Mouse (Mus musculus): Measurements from ENCODE around the gene Vps11. TPM values are rescaled to one million over a fixed set of nuclear protein-coding genes. Genes with fewer than 3 reads are reported as not detected.
"Not testable (repeated sequence)": the region's sequence is repeated elsewhere in the genome, so short reads cannot be mapped to it uniquely, and the experiment has no call there.

Gene Vps11
- polyA plus RNA-seq, 1 experiment from 2014 or later, result 29.8 TPM

DNA sequence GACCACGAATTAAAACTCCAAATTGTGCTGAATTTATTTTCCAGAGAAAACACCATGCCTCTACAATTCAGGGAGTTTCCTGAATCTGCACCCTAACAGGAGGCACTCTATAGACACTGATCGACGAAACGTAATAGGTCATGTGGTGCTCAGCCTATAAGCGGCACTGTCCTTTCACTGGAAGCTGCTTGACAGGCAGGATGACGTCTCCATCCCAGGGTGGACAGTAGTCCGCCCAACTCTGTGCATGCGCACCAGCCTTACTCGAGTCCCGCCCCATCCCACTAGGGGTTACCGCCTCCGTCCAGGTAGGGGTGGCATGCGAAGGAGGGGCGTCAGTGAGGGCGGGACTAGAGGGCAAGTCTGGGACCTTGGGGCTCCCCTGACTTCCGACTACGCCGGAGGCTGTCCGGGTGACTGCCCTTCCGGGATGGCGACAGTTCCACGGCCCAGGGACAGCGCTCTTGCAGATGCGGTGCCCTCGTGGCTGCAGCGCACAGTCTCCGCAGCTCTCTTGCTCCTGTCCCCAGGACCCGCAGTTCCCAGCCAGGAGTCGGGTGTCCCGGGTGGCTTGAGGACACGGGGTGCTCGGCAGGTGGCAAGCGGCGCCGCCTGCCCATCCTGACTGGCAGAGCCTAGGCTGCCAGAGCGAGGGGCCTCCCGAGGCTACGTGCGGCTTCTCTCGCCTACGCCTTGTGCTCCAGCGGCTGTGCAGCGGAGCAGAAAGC, 35.4 kb upstream of the Vps11 start, which contains the start of gene Slc37a4:
TSS of gene Slc37a4 (plus strand) at position 169 of the 728 bp plus-strand sequence.
- H3K4me3 ChIP-seq, result peak within 1 kb of the TSS; percentile 57
- H3K27ac ChIP-seq, result peak within 1 kb of the TSS; percentile 74
- no peaks in the 10 kb centered on the region for H3K9me3 ChIP-seq
- ATAC-seq (ENCODE audit: borderline replicate concordance, extremely low read depth, low FRiP score, low TSS enrichment), result peak; percentile 99
- H3K4me2 ChIP-seq, result peak within 1 kb of the TSS; percentile 85
- peaks cover 27% of the 10 kb centered on the region for H3K36me3 ChIP-seq
- H3K9ac ChIP-seq, result peak within 1 kb of the TSS; percentile 65
- H3K4me1 ChIP-seq, result peaks cover 9% of the 10 kb centered on the region; the same call in 1 of the 2 replicates
- under 1% methylated on average over 43 of the region's 43 CpGs for WGBS
- H3K27me3 ChIP-seq, result no peaks in the 10 kb centered on the region

DNA sequence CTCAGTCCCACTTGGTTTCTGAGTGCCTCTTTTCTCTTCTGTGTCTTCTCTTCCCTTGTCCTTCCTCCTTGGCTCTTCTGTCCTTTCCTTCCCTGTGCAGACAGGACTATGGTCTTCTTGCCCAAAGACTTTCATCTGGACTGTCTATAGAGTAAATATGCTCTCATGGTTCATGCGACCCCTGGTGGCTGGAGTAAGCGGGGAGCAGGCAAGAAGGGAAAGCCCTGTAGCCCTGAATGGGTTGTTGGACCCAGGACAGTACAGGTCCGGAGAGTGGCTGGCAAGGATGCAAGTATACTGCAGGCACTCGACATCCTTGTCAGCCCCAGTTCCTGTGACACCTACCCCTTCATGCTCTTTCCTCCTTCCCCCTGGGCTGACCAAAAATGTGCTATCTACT, 30.0 kb upstream of the Vps11 start:
- Histone ChIP-seq H3K4me2 (no peak overlapping the region), H3K36me3 (peaks cover 60% of the 10 kb centered on the region), H3K9me3 (no peaks in the 10 kb centered on the region), H3K4me1 (0 out of 2 replicates have a peak, but pooled peaks cover 4% of the 10 kb centered on the region), H3K9ac (no peak overlapping the region), H3K27ac (no peak overlapping the region), H3K4me3 (no peak overlapping the region), H3K27me3 (no peaks in the 10 kb centered on the region)
- 35% methylated on average over 4 of the region's 4 CpGs for whole genome bisulfite sequencing
- ATAC-seq (ENCODE audit: borderline replicate concordance, extremely low read depth, low FRiP score, low TSS enrichment), result 0 out of 2 replicates have a peak, but pooled peaks have one; percentile 5

DNA sequence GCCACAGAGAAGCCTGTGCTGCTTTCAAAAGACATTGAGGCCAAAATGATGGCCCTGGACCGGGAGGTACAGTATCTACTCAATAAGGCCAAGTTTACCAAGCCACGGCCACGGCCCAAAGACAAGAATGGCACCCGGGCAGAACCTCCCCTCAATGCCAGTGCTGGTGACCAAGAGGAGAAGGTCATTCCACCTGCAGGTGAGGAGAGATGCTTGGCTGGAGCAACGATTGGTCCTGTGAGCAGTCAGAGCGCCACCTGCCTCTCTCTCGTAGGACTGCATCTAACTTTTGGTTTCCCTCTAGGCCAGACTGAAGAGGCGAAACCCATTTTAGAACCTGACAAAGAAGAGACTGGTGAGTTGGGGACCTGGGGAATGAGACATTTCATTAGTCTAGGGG, 27.8 kb upstream of the Vps11 start:
- ATAC-seq (ENCODE audit: borderline replicate concordance, extremely low read depth, low FRiP score, low TSS enrichment), result no peak
- Histone ChIP-seq H3K9ac (no peak overlapping the region), H3K4me2 (no peak overlapping the region), H3K27ac (no peak overlapping the region), H3K9me3 (no peaks in the 10 kb centered on the region), H3K4me3 (no peak overlapping the region), H3K36me3 (peaks cover 82% of the 10 kb centered on the region), H3K4me1 (no peaks in the 10 kb centered on the region), H3K27me3 (no peaks in the 10 kb centered on the region)
- 57% methylated on average over 8 of the region's 8 CpGs for WGBS

DNA sequence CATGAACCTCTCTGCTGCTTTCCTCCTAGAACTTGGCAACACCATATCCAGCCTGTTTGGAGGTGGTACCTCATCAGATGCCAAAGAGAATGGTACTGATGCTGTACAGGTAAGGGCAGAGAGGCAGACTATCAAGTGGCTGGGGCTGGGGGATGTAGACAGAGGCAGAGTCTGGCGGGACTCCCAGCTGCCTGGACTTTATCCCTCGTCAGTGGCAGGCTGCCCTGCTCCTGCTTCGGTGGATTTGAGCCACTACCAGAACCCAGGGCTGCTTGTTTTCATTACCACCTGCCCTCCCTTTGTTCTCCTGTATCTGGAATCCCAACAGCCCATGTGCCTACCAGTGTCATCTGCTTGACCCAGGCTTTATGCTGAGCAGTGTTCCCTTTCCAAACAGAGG, 25.8 kb upstream of the Vps11 start:
- 69% methylated on average over 3 of the region's 3 CpGs for WGBS
- ATAC-seq (ENCODE audit: borderline replicate concordance, extremely low read depth, low FRiP score, low TSS enrichment), result no peak
- H3K4me1 ChIP-seq, result no peaks in the 10 kb centered on the region
- no peak overlapping the region for H3K27ac ChIP-seq
- H3K4me3 ChIP-seq, result no peak overlapping the region
- peaks cover 96% of the 10 kb centered on the region for H3K36me3 ChIP-seq
- H3K9me3 ChIP-seq, result no peaks in the 10 kb centered on the region
- H3K27me3 ChIP-seq, result no peaks in the 10 kb centered on the region
- H3K9ac ChIP-seq, result no peak overlapping the region
- no peak overlapping the region for H3K4me2 ChIP-seq

DNA sequence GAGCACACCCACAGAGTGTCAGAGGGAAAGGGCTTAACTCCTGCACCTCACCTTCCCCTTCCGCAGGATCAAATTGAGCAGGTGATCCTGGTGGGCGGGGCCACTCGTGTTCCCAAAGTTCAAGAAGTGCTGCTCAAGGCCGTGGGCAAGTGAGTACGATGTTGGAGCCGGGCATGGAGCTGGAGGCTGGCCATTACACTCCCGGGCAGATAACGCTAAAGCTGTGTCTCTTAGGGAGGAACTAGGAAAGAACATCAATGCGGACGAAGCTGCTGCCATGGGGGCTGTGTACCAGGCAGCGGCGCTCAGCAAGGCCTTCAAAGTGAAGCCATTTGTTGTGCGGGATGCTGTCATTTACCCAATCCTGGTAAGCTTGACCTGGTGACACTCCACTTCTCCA, 23.1 kb upstream of the Vps11 start:
- 87% methylated on average over 13 of the region's 13 CpGs for WGBS
- ATAC-seq (ENCODE audit: borderline replicate concordance, extremely low read depth, low FRiP score, low TSS enrichment), result no peak
- H3K9me3 ChIP-seq, result no peaks in the 10 kb centered on the region
- H3K27ac ChIP-seq, result no peak overlapping the region
- no peaks in the 10 kb centered on the region for H3K27me3 ChIP-seq
- H3K9ac ChIP-seq, result no peak overlapping the region
- peaks cover 87% of the 10 kb centered on the region for H3K36me3 ChIP-seq
- peaks cover 13% of the 10 kb centered on the region for H3K4me1 ChIP-seq
- no peak overlapping the region for H3K4me3 ChIP-seq
- H3K4me2 ChIP-seq, result no peak overlapping the region

DNA sequence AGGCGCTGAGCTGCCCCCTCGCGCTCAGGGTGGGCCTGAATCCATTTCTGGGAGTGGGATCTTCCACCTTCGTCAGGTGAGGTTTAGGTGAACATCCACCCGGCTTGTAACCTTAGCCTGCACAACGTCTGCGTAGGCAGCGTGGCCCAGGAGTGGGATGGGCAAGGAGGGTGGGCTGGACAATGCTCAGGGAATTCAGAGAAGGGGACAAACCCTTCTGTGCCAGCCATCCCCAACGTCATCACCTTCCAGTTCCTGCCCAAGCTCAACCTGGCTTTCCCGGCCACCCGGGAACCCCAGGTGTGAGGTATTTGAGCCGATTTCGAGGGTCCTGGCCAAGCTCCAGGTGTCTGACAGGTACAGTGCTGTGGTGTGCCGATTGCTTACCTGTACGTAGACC, 18.4 kb upstream of the Vps11 start:
- Histone ChIP-seq H3K9me3 (no peaks in the 10 kb centered on the region), H3K4me2 (peak overlapping the region; percentile 90), H3K4me1 (peaks cover 21% of the 10 kb centered on the region), H3K36me3 (peaks cover 40% of the 10 kb centered on the region), H3K4me3 (peak overlapping the region; percentile 78), H3K9ac (peak overlapping the region; percentile 92), H3K27me3 (no peaks in the 10 kb centered on the region), H3K27ac (peak overlapping the region; percentile 76)
- WGBS, result 4% methylated on average over 15 of the region's 15 CpGs
- ATAC-seq (ENCODE audit: borderline replicate concordance, extremely low read depth, low FRiP score, low TSS enrichment), result peak; percentile 31; the same call in 1 of the 2 replicates

DNA sequence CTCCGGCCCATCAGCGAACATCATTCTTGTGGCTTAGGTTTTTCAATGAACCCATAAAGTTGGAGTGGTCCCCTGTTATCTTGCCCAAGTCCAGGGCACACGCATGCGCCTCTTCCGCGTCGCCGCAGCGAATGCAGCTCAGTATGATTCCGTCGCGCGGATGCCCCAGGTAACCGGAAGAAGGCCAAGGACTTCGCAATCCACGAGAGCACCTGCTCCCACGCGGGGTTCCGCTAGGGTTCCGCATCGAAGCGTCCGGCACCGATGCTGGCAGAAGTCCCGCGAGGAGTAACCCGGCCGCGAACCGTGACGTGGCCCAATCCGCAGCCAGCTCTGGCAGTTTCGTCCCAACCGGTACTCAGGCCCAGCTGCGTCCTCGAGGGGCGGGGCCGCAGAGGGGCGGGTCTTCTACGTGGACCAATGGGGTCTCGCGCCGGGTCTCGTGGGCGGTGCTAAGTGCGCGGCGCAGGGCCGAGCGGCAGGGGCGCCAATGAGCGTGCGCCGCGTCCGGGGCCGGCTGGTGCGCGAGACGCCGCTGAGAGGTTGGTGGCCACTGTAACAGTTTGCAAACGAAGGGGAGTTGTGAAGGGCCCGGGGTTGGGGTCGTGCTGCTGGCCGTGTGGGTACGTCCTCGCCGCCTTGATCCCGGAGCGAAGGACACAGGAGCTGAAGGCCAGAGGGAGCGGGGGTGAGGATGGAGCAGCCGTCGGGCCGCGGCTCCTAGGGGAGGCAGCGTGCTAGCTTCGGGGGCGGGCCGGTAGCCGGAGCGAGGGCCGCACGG, 17.8 kb upstream of the Vps11 start, which contains the start of gene Hyou1:
TSS of gene Hyou1 (plus strand) at position 437 of the 781 bp plus-strand sequence.
- Histone ChIP-seq H3K4me2 (peak within 1 kb of the TSS; percentile 90), H3K27me3 (no peaks in the 10 kb centered on the region), H3K36me3 (peaks cover 34% of the 10 kb centered on the region), H3K9ac (peak within 1 kb of the TSS; percentile 92), H3K4me3 (peak within 1 kb of the TSS; percentile 78), H3K4me1 (peaks cover 21% of the 10 kb centered on the region), H3K27ac (peak within 1 kb of the TSS; percentile 77), H3K9me3 (no peaks in the 10 kb centered on the region)
- ATAC-seq (ENCODE audit: borderline replicate concordance, extremely low read depth, low FRiP score, low TSS enrichment), result peak; percentile 99
- WGBS, result under 1% methylated on average over 82 of the region's 83 CpGs

DNA sequence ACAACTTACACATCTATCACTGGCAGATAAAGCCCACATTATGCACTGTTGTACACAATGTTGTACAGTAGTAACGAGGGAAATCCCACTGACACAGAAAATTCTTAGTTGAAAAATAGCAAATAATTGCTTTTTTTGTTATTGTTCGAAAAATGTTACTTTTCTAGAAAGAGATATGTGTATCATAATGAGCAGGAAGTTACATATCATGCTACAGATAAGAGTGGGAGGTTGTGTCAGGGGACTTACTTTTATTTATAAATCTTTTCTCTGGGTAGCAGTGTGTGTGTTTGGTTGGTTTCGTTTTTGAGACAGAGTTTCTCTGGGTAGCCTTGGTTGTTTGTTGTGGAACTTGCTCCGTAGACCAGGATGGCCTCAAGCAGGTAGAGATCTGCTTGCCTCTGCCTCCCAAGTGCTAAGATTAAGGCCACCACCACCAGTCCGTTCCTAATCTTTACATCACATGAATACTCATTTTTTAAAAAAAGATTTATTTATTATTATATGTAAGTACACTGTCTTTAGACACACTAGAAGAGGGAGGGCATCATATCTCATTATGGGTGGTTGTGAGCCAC, 16.8 kb upstream of the Vps11 start:
- peak overlapping the region; percentile 65 for H3K9ac ChIP-seq
- no peaks in the 10 kb centered on the region for H3K27me3 ChIP-seq
- peak overlapping the region; percentile 52 for H3K4me2 ChIP-seq
- WGBS, result 75% methylated on average over 5 of the region's 5 CpGs
- ATAC-seq (ENCODE audit: borderline replicate concordance, extremely low read depth, low FRiP score, low TSS enrichment), result no peak
- H3K36me3 ChIP-seq, result peaks cover 24% of the 10 kb centered on the region
- no peak overlapping the region; the same call in 1 of the 2 replicates for H3K27ac ChIP-seq
- peak overlapping the region; percentile 78 for H3K4me3 ChIP-seq
- H3K9me3 ChIP-seq, result no peaks in the 10 kb centered on the region
- H3K4me1 ChIP-seq, result peaks cover 21% of the 10 kb centered on the region

DNA sequence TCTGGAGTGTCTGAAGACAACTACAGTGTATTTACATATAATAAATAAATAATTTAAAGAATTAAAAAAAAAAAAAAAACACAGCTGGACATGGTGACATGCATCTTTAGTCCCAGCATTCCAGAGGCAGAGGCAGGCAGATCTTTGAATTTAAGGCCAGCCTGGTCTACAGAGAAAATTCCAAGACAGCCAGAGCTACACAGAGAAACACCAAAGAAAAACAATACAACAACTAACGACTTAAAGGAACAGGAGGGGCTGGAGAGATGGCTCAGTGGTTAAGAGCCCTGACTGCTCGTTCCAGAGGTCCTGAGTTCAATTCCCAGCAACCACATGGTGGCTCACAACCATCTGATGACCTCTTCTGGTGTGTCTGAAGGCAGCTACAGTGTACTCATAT, 15.9 kb upstream of the Vps11 start:
- ATAC-seq (ENCODE audit: borderline replicate concordance, extremely low read depth, low FRiP score, low TSS enrichment); H3K9me3 ChIP-seq; H3K4me3 ChIP-seq; H3K27ac ChIP-seq; H3K27me3 ChIP-seq; H3K4me2 ChIP-seq; H3K9ac ChIP-seq: not testable (repeated sequence)
- peaks cover 15% of the 10 kb centered on the region for H3K36me3 ChIP-seq
- WGBS, result 74% methylated on average over 2 of the region's 2 CpGs
- H3K4me1 ChIP-seq, result peaks cover 21% of the 10 kb centered on the region

DNA sequence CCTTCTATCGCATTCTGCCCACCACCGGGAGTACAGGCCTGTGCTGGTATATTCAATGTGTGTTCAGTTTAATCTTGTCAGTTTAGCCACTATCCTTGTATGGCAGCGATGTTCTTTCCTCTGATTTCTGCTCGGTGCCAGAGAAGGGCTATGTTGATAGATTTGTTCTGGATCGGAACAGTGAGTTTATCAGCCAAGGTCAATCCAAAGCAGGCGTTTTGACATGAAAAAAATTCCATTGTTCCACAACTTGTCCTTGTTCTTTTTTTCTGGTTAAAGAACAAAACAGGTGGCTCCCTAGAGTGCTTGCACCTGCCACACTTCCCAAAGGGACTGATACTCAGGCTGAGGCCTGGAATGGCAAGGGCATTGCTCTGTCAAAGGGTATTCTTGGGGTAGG, 14.7 kb upstream of the Vps11 start:
- Histone ChIP-seq H3K4me1 (peaks cover 21% of the 10 kb centered on the region), H3K4me3 (no peak overlapping the region), H3K27me3 (no peaks in the 10 kb centered on the region), H3K9ac (no peak overlapping the region), H3K9me3 (no peaks in the 10 kb centered on the region), H3K4me2 (no peak overlapping the region), H3K27ac (no peak overlapping the region), H3K36me3 (peaks cover 3% of the 10 kb centered on the region; the same call in 1 of the 2 replicates)
- ATAC-seq (ENCODE audit: borderline replicate concordance, extremely low read depth, low FRiP score, low TSS enrichment), result no peak
- 81% methylated on average over 6 of the region's 6 CpGs for WGBS

DNA sequence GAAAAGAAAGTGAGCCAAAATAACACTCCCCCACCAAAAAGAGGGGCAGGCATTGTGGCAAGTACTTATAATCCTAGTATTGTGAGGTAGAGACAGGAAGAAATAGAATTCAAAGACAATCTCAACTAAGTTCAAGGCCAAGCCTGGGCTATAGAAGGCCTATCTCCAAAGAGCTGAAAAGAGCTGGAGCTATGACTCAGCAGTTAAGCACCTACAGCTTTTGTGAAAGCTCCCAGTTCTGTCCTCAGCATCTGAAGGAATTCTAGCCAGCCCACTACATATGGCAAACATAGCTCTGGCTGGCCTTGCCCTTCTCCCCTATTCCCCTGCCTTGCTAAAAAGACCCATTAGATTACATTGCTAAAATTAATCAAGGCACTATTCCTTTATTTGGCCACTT, 11.9 kb upstream of the Vps11 start:
- no peak overlapping the region for H3K9ac ChIP-seq
- H3K4me2 ChIP-seq, result no peak overlapping the region
- ATAC-seq (ENCODE audit: borderline replicate concordance, extremely low read depth, low FRiP score, low TSS enrichment), result no peak
- no peak overlapping the region for H3K27ac ChIP-seq
- peaks cover 6% of the 10 kb centered on the region; the same call in 1 of the 2 replicates for H3K4me1 ChIP-seq
- no peaks in the 10 kb centered on the region for H3K9me3 ChIP-seq
- H3K27me3 ChIP-seq, result no peaks in the 10 kb centered on the region
- H3K4me3 ChIP-seq, result no peak overlapping the region
- no peaks in the 10 kb centered on the region for H3K36me3 ChIP-seq
